Mouse (Mus musculus): Measurements from ENCODE around the gene Dgcr2.

Gene Dgcr2

DNA sequence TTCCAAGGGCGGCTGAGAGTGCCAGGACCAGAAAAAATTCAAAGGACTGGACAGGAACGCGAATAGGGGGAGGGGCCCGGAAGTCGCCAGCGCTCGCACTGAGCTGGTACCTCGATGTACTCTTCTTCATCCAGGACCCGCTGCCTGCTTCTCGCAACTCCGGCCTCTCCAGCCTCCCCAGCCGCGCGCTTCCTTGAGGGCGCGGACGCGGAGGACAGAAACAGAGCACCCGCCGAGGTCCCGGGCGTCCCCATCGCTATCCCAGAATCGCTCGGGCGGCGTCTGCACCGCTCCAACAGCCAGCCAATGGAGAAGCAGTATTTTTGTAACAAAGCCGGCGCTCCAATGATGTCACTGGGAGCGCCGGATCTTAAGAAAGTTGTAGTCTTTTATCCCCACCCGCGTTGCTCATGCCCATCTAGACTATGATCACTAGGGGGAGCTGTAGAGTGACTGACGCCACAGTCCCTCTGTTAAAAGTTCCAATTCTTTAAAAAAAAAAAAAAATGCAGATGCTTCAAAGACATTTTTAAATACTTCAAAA is 12.8 kb upstream of the Dgcr2 start, which contains the start of gene Ess2:
TSS of gene Ess2 (minus strand) at position 297 of the 544 bp plus-strand sequence.
- in situ Hi-C loops (cut with MboI, MseI), result no loop called here

DNA sequence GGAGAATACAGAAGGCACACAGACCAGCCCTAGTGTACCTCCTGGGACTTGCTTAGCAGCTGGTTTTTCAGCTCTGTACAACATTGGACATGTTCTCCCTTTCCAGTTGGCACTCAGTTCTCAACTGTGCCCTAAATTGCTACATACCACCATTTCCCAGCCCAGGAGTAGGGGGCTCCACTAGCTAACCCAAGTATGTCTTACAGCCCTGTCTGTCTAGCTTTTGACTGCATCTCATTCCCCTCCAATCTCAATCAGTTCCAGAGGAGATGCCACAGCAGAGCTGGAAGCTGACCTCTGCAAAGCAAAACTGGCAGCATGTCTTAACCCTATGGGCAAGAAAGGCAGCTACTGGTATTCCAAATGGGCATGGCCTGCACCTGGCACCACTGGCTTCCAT is 2.3 kb downstream of the Dgcr2 start:
- in situ Hi-C loops (cut with MboI, MseI), result loop anchor here (10.0 kb wide), 1 partner anchor 939 kb away; the partner anchor contains the start of genes 2510002D24Rik and Gm28539

- in situ Hi-C loops (cut with MboI, MseI), result loop anchor here (10.0 kb wide), 1 partner anchor 941 kb away; the partner anchor contains the start of genes 2510002D24Rik and Gm28539
Observed at GRCm38 (mm10) chr16:17893923-17894322, 4.4 kb downstream of the Dgcr2 start, which contains the start of gene Tssk1. TSS of gene Tssk1 (plus strand) at chr16:17894223.

DNA sequence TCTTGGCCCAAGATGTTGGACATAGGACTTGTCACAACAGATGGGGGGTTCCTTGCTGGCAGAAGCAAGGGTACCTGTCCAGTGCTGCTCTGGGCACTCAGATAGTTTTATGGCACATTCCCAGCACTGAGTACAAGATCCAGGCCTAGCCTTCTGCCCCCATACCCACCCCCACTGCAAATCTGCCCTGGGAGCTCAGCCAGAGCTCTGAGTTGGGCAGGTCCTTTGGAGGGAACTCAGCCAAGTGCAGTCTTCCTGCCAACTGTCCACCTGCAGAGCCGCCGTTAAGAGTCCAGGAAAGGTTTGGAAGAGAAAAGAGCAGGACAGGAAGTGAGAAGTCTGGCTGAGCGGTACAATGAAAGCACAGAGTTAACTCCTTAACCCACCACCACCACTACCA is 5.8 kb downstream of the Dgcr2 start:
- in situ Hi-C loops (cut with MboI, MseI), result loop anchor here (10.0 kb wide), 1 partner anchor 942 kb away; the partner anchor contains the start of genes 2510002D24Rik and Gm28539

DNA sequence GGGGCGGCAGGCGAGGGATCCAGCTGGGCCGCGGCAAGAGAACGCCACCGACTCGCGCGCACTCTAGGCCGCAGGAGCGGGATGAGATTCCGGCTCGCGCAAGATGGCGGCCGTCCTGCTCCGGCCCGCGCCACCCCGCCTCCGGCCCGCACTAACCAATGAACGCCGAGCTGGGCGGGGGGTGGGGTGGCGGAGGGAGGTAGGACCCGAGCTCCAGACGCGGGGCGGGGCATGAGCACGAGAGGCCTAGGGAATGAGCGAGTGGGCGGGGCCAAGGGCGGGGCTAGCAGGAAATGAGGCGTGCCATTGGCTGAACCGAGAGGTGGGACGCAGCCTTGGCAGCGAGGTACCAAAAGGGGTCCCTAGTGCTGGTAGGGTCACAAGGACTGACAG is 6.8 kb downstream of the Dgcr2 start, which contains the start of gene Gm20518:
TSS of gene Gm20518 (minus strand) at position 105 of the 393 bp plus-strand sequence.
- in situ Hi-C loops (cut with MboI, MseI), result loop anchor here (10.0 kb wide), 1 partner anchor 943 kb away; the partner anchor contains the start of genes 2510002D24Rik and Gm28539

DNA sequence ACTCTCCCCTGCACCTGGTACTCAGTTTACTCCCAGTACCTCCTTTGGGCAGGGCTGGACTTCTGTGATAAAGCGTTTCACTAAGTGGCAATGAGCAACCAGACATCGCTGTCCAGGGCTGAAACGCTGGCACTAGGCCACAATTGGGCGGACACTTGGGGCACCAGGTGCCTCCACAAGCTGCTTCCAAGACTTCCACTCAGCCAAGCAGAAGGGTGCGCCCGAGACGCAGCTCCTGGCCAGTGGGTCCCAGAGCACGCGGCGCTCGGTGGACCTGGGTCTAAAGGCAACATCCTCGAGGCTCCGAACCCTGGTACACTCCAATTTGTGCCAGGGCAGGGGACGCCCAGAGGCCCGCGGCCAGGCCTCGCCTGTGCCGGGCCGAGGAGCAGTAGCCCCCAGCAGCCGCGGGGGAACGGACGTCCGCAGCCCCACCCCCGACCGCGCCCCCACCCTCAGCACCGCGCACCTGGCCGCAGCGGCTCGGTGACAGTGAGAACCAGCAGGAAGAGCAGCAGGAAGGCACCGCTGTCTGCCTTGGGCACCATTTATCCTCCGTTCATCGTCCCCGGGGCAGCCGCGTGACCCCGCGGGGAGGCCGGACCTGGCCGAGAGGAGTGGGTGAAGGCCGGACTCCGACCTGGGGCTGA is 7.3 kb downstream of the Dgcr2 start:
- in situ Hi-C loops (cut with MboI, MseI), result loop anchor here (10.0 kb wide), 1 partner anchor 944 kb away; the partner anchor contains the start of genes 2510002D24Rik and Gm28539

GRCm38 (mm10) chr16:17890342-17890727 is 8.0 kb downstream of the Dgcr2 start:
- in situ Hi-C loops (cut with MboI, MseI), result loop anchor here (10.0 kb wide), 1 partner anchor 944 kb away; the partner anchor contains the start of genes 2510002D24Rik and Gm28539

GRCm38 (mm10) chr16:17889689-17890341 is 8.5 kb downstream of the Dgcr2 start:
- in situ Hi-C loops (cut with MboI, MseI), result loop anchor here (10.0 kb wide), 1 partner anchor 945 kb away; the partner anchor contains the start of genes 2510002D24Rik and Gm28539

GRCm38 (mm10) chr16:17884116-17884515 is 14.2 kb downstream of the Dgcr2 start:
- in situ Hi-C loops (cut with MboI, MseI), result no loop called here

DNA sequence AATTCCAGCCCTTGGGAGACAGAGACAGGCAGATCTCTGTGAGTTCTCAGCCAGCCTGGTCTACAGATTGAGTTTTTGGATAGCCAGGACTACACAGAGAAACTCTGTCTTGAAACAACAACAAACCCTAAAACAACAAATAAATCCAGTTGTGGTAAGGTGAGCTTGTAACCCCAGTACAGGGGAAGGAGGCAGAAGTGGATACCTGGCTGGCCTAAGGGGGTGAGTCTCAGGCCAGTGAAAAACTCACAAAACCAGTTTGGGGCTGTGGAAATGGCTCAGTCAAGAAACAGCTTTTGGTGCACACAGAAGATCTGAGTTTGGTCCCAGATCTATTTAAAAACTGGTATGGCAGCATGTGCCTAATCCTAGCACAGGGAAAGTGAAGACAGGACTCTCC is 16.2 kb downstream of the Dgcr2 start:
- in situ Hi-C loops (cut with MboI, MseI), result no loop called here

DNA sequence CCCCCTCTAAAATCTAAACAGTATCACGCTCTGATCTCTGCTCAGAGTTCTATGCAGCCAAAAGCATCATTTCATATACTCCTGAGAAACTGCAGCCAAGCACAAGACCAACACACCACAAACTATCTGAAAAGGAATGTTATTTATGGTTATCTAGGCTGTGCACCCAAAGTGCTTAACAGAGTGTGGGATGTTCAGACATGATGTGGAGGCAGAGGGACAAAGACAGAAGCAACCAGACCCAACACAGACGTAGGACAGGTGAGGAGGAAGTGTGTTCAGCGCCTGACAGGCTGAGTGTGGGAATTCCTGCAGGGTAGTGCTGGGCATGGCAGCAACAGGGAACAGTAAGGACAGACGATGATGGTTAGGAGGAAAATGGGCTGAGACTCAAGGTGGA is 18.8 kb downstream of the Dgcr2 start:
- in situ Hi-C loops (cut with MboI, MseI), result no loop called here

- in situ Hi-C loops (cut with MboI, MseI), result no loop called here
Observed at GRCm38 (mm10) chr16:17876096-17876495, 22.3 kb downstream of the Dgcr2 start.

DNA sequence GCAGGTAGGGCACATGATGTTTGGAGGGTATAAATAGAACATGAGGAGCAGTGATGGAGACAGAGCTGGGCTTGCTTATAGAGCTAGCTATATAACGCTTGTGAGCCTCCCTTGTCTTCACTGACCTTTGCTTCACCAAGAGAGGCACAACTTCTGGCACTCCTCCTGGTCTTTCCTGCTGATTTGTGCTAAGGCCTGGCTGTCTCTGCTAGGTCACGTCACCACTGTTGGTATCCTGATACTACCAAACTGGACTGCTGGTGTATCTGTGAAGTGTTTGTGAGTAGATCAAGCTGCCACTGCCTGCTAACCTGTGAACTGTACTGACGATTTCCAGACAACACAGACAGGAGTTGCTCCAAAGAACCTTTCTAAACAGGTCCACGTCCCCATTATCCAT is 23.2 kb downstream of the Dgcr2 start:
- in situ Hi-C loops (cut with MboI, MseI), result no loop called here

DNA sequence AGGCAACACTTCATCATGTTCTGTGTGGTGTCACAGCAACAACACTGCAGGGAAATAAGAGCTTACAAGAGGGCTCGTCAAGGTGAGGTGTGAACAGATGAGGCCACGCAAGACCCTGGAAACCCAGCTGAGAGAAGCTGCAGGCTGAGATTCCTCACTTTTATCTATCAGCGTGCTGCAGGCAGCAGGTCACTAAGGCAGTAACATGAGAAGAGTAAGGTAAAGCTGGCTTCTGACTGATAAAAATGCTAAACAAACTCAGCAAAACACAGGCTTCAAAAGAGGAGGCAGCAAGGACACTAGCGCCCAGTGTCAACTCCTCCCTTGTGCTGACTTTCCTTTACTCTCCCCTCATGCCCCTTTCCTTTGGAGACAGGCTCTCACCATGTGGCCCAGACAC is 25.4 kb downstream of the Dgcr2 start:
- in situ Hi-C loops (cut with MboI, MseI), result no loop called here

- in situ Hi-C loops (cut with MboI, MseI), result no loop called here
Observed at GRCm38 (mm10) chr16:17871248-17871647, 27.1 kb downstream of the Dgcr2 start.

DNA sequence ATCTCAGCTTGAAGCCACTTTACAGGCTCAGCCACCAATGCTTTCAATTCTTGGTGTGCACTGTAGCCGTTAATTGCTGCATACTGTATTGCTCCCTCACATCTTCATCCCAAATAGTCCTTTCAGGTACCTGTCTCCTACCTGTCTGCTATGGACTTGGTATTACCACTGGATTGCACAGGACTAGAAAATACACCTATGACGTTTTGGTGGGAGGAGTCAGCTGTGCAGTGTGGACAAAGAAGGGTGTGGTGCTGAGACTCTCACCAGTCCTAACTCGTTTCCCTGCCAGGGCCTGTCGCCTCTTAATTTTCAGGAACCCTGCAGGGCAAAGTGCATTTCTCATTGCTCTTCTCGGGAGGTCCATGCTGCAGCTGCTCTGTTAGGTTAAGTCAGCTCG is 32.6 kb downstream of the Dgcr2 start:
- in situ Hi-C loops (cut with MboI, MseI), result no loop called here

GRCm38 (mm10) chr16:17865293-17865692 is 33.1 kb downstream of the Dgcr2 start:
- in situ Hi-C loops (cut with MboI, MseI), result no loop called here

DNA sequence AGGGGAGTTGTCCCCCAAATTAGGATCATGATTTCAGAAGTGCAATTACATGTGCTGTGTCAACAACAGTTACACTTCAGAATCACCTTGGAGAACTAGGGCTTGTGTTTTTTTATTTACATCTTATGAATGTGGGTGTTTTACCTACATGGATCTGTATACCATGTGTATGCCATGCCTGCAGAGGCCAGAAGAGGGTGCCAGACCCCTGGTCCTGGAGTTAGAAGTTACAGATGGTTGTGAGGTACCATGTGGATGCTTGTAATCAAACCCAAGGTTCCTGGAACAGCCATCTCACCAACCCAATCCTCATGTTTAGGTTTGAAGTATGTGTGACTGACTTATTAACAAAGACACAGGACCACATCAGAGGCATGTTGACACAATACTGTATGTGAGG is 39.8 kb downstream of the Dgcr2 start:
- in situ Hi-C loops (cut with MboI, MseI), result no loop called here

DNA sequence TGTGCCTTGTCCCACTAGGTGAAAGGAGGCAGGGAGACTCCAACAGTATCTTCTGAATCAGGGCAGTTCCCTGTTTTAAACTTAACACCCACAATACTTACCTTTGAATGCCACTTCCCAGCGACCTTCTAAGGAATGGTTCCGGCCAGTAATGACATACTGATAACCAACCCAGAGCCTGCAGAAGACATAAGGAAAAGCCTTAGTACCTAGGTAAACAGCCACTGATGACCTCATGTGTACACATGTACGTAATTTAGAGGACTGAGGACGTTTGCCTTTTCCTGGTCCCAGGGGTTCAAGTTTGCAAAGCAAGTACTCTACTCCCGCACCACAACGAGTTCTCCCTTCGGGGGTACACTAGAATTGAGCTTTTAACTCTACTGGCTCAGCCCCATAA is 41.2 kb downstream of the Dgcr2 start:
- in situ Hi-C loops (cut with MboI, MseI), result no loop called here

DNA sequence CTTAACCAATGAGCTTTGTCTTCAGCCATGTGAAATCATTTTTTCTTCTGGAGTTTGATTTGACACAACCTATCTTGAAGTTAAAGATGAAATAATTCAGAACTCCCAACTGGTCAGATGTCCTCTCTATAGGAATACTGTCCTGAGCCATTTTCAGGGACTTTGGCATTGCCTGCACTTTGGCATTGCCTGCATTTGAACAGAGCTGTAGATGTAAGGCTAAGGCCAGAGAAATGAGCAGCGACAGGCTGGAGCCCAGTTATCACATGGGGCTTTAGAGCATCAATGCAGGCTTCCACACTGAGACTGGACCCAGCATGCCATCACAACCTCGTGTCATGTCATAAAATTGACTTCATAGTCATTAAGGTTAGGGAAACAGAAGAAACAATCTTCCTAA is 45.1 kb downstream of the Dgcr2 start:
- in situ Hi-C loops (cut with MboI, MseI), result no loop called here

DNA sequence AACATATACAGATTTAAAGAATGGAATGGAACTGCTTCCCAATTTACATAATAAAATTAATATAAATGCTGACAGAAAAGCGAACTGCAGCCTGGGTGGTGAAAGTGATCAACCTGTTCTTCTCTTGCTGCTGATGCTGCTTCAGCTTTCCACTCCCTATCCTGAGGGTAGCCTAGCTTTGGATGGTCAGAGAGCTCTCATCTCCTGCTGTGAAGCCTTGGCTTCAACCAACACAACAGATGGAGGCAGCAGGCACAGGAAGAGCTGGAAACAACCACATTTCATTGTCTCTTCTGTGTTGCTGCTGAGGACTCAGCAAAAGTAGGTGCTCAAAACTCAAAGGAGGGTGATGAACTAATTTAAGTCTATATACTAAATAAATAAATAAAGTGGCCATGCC is 46.5 kb downstream of the Dgcr2 start:
- in situ Hi-C loops (cut with MboI, MseI), result no loop called here

DNA sequence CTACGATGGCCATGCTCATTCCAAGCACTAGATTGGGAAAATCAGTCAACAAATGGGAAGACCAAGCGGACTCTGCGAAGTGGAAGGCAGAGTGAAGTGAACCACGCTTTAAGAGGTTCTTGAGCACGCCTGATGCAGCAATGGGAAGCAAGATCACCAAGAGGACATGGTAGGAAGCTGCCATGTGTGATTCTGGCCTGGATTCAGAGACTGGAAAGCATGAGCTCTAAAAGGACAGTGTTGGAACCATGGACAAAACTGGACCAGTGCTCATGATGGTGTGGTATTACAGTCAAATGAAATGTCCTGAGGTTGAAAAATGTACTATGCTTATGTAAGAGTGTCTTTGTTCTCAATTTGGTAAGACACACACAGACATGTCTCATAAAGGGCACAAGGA is 47.0 kb downstream of the Dgcr2 start:
- in situ Hi-C loops (cut with MboI, MseI), result no loop called here

All from T-helper 1 cell (primary cell).